ENCODE assay signal across 9 mouse cellular contexts in genomic region chr5:151154780-151155179, GRCm38 (mm10).
DNase-seq lines count a peak whose midpoint lies in the region; ATAC-seq and TF ChIP-seq lines count a peak whose summit lies in the region.
"Had no signal": no experiment of that assay in that cellular context is flagged by ENCODE, and none has a peak within 500 bp of the region (broad histone marks: within the 10 kb centered on the region; RNA-seq: fewer than 3 reads in every experiment).

No protein-coding gene starts in this region.

- ATAC-seq in embryonic facial prominence, embryonic 11.5 days (replicated peaks; ENCODE audit: insufficient number of reproducible peaks, low FRiP score, low TSS enrichment, low read depth): no peak
- ATAC-seq in intestine, embryonic 15.5 days: peak; percentile 72
- ATAC-seq in lung, postnatal 0 days: peak; percentile 95
- no peak for ATAC-seq in hindbrain, embryonic 11.5 days (ENCODE audit: low FRiP score)
- ATAC-seq in forebrain, embryonic 11.5 days (replicated peaks; ENCODE audit: low FRiP score): no peak

- 0 out of 2 replicates have a peak overlapping the region, but pooled peaks have one; percentile 11 for H3K27ac ChIP-seq in embryonic facial prominence, embryonic 11.5 days (replicated peaks; ENCODE audit: low read depth, low read length)
- 0 out of 2 replicates have a peak overlapping the region, but pooled peaks have one; percentile 23 for H3K27ac ChIP-seq in intestine, embryonic 15.5 days
- peak overlapping the region; percentile 88 for H3K27ac ChIP-seq in lung, postnatal 0 days (ENCODE audit: low read length)
- no peak overlapping the region for H3K27ac ChIP-seq in hindbrain, embryonic 11.5 days (ENCODE audit: low read depth, low read length)
- no peak overlapping the region for H3K27ac ChIP-seq in forebrain, embryonic 11.5 days (ENCODE audit: low read depth, low read length)

- H3K27me3 ChIP-seq in embryonic facial prominence, embryonic 11.5 days (ENCODE audit: control insufficient read depth, insufficient read depth, low read length): no peaks in the 10 kb centered on the region
- H3K27me3 ChIP-seq in intestine, embryonic 15.5 days (replicated peaks): no peaks in the 10 kb centered on the region
- H3K27me3 ChIP-seq in lung, postnatal 0 days (replicated peaks; ENCODE audit: insufficient read depth, low read length): no peaks in the 10 kb centered on the region
- H3K27me3 ChIP-seq in hindbrain, embryonic 11.5 days (ENCODE audit: control insufficient read depth, insufficient read depth, low read length): no peaks in the 10 kb centered on the region
- H3K27me3 ChIP-seq in forebrain, embryonic 11.5 days (ENCODE audit: control insufficient read depth, insufficient read depth, low read length): no peaks in the 10 kb centered on the region
- H3K27me3 ChIP-seq: megakaryocyte, embryonic 14.5 days had no signal

- intact Hi-C loops in left cerebral cortex, postnatal 25 days (cut with DNase I): no loop called here

- H3K4me2 ChIP-seq in embryonic facial prominence, embryonic 11.5 days (ENCODE audit: low read depth, low read length): no peak overlapping the region
- no peak overlapping the region for H3K4me2 ChIP-seq in intestine, embryonic 15.5 days (replicated peaks)
- no peak overlapping the region for H3K4me2 ChIP-seq in lung, postnatal 0 days (replicated peaks; ENCODE audit: low read depth, low read length)
- no peak overlapping the region for H3K4me2 ChIP-seq in hindbrain, embryonic 11.5 days (replicated peaks; ENCODE audit: low read depth, low read length)
- no peak overlapping the region for H3K4me2 ChIP-seq in forebrain, embryonic 11.5 days (ENCODE audit: low read depth, low read length, severe bottlenecking)

- no peaks in the 10 kb centered on the region for H3K36me3 ChIP-seq in embryonic facial prominence, embryonic 11.5 days (replicated peaks; ENCODE audit: control insufficient read depth, insufficient read depth, low read depth, low read length)
- H3K36me3 ChIP-seq in intestine, embryonic 15.5 days: no peaks in the 10 kb centered on the region
- no peaks in the 10 kb centered on the region for H3K36me3 ChIP-seq in lung, postnatal 0 days (ENCODE audit: insufficient read depth, low read length)
- no peaks in the 10 kb centered on the region for H3K36me3 ChIP-seq in hindbrain, embryonic 11.5 days (ENCODE audit: control insufficient read depth, insufficient read depth, low read length)
- H3K36me3 ChIP-seq in forebrain, embryonic 11.5 days (ENCODE audit: control insufficient read depth, insufficient read depth, low read length): no peaks in the 10 kb centered on the region

- H3K9me3 ChIP-seq in embryonic facial prominence, embryonic 11.5 days (replicated peaks; ENCODE audit: control insufficient read depth, low read length): no peaks in the 10 kb centered on the region
- H3K9me3 ChIP-seq in intestine, embryonic 15.5 days: no peaks in the 10 kb centered on the region
- H3K9me3 ChIP-seq in lung, postnatal 0 days (ENCODE audit: low read length): no peaks in the 10 kb centered on the region
- H3K9me3 ChIP-seq in hindbrain, embryonic 11.5 days (ENCODE audit: control insufficient read depth, low read length): no peaks in the 10 kb centered on the region
- H3K9me3 ChIP-seq in forebrain, embryonic 11.5 days (ENCODE audit: control insufficient read depth, low read length): no peaks in the 10 kb centered on the region

- H3K9ac ChIP-seq in embryonic facial prominence, embryonic 11.5 days (replicated peaks; ENCODE audit: low read length): no peak overlapping the region
- H3K9ac ChIP-seq in intestine, embryonic 15.5 days: no peak overlapping the region
- no peak overlapping the region for H3K9ac ChIP-seq in lung, postnatal 0 days (replicated peaks; ENCODE audit: low read depth)
- H3K9ac ChIP-seq in hindbrain, embryonic 11.5 days (ENCODE audit: low read depth, low read length): no peak overlapping the region
- no peak overlapping the region for H3K9ac ChIP-seq in forebrain, embryonic 11.5 days (ENCODE audit: low read length)

- peaks cover 2% of the 10 kb centered on the region; the same call in 1 of the 2 replicates for H3K4me1 ChIP-seq in embryonic facial prominence, embryonic 11.5 days (ENCODE audit: control insufficient read depth, insufficient read depth, low read length)
- peaks cover 10% of the 10 kb centered on the region for H3K4me1 ChIP-seq in intestine, embryonic 15.5 days (replicated peaks)
- H3K4me1 ChIP-seq in lung, postnatal 0 days (ENCODE audit: insufficient read depth, low read depth, low read length): peaks cover 13% of the 10 kb centered on the region; the same call in 1 of the 2 replicates
- no peaks in the 10 kb centered on the region for H3K4me1 ChIP-seq in hindbrain, embryonic 11.5 days (replicated peaks; ENCODE audit: control insufficient read depth, insufficient read depth, low read length)
- no peaks in the 10 kb centered on the region for H3K4me1 ChIP-seq in forebrain, embryonic 11.5 days (replicated peaks; ENCODE audit: control insufficient read depth, insufficient read depth, low read length)
- H3K4me1 ChIP-seq: megakaryocyte, embryonic 14.5 days had no signal

- peak; percentile 39 for DNase-seq in adrenal gland, postnatal 10 days
- DNase-seq in adrenal gland, postnatal 36 days: no peak
- DNase-seq in embryonic facial prominence, embryonic 11.5 days (ENCODE audit: low spot score): peak; percentile 19
- peak; percentile 94 for DNase-seq in lung, postnatal 0 days (ENCODE audit: low spot score)
- no peak for DNase-seq in left cerebral cortex, postnatal 25 days (ENCODE audit: low spot score in 2 of 2)
- DNase-seq in hindbrain, embryonic 11.5 days (ENCODE audit: low spot score): no peak
- DNase-seq in forebrain, embryonic 11.5 days (ENCODE audit: low spot score): no peak

- H3K4me3 ChIP-seq in embryonic facial prominence, embryonic 11.5 days (ENCODE audit: low read depth, low read length): no peak overlapping the region
- no peak overlapping the region for H3K4me3 ChIP-seq in intestine, embryonic 15.5 days (replicated peaks)
- no peak overlapping the region for H3K4me3 ChIP-seq in lung, postnatal 0 days (ENCODE audit: low read depth, low read length)
- H3K4me3 ChIP-seq in hindbrain, embryonic 11.5 days (ENCODE audit: low read depth, low read length): no peak overlapping the region
- H3K4me3 ChIP-seq in forebrain, embryonic 11.5 days (ENCODE audit: low read depth, low read length): no peak overlapping the region
- H3K4me3 ChIP-seq: megakaryocyte, embryonic 14.5 days had no signal

- TF ChIP-seq CTCF in lung, postnatal 0 days (IDR thresholded peaks at IDR 0.05): peak; percentile 29

- TF ChIP-seq EP300 in lung, postnatal 0 days (IDR thresholded peaks at IDR 0.05): peak; percentile 99

- 36% methylated on average over 3 of the region's 3 CpGs for WGBS in embryonic facial prominence, embryonic 11.5 days
- WGBS in intestine, embryonic 15.5 days: 32% methylated on average over 3 of the region's 3 CpGs
- whole genome bisulfite sequencing in lung, postnatal 0 days: 15% methylated on average over 3 of the region's 3 CpGs
- WGBS in hindbrain, embryonic 11.5 days: 49% methylated on average over 3 of the region's 3 CpGs
- 51% methylated on average over 3 of the region's 3 CpGs for whole genome bisulfite sequencing in forebrain, embryonic 11.5 days

Comparison
In these comparisons a context has a peak if more than half of its experiments do, and no peak if none do; other contexts are left out.
1. DNase-seq: peak in adrenal gland, postnatal 10 days (single experiment), embryonic facial prominence, embryonic 11.5 days (single experiment) and lung, postnatal 0 days (single experiment); none in adrenal gland, postnatal 36 days (0 of 2), left cerebral cortex, postnatal 25 days (0 of 2), hindbrain, embryonic 11.5 days (single experiment) and forebrain, embryonic 11.5 days (single experiment).
2. ATAC-seq: peak in intestine, embryonic 15.5 days (single experiment) and lung, postnatal 0 days (single experiment); none in embryonic facial prominence, embryonic 11.5 days (single experiment), hindbrain, embryonic 11.5 days (single experiment) and forebrain, embryonic 11.5 days (single experiment).
3. H3K27ac ChIP-seq: peak in embryonic facial prominence, embryonic 11.5 days (single experiment), intestine, embryonic 15.5 days (single experiment) and lung, postnatal 0 days (single experiment); none in hindbrain, embryonic 11.5 days (single experiment) and forebrain, embryonic 11.5 days (single experiment).